Mouse (Mus musculus): Measurements from ENCODE around the gene Hist1h4j.

The Hist1h4j gene

GRCm38 (mm10) chr13:21727948-21728572 is 6.8 kb upstream of the Hist1h4j start:
- DNase-seq (ENCODE audit: low read depth), result no peak

GRCm38 (mm10) chr13:21729544-21729943 is 5.3 kb upstream of the Hist1h4j start:
- DNase-seq (ENCODE audit: low read depth), result no peak

GRCm38 (mm10) chr13:21733466-21733865 is 1.4 kb upstream of the Hist1h4j start:
- DNase-seq (ENCODE audit: low read depth), result peak; percentile 17

GRCm38 (mm10) chr13:21734010-21734905 is 606 bp upstream of the Hist1h4j start:
- peak; percentile 91 for DNase-seq (ENCODE audit: low read depth)

- DNase-seq (ENCODE audit: low read depth), result no peak
Observed at GRCm38 (mm10) chr13:21745006-21745405, 10.1 kb downstream of the Hist1h4j start.

- DNase-seq (ENCODE audit: low read depth), result peak; percentile 26
Observed at GRCm38 (mm10) chr13:21749387-21750158, 14.7 kb downstream of the Hist1h4j start.

GRCm38 (mm10) chr13:21750159-21751017 is 15.5 kb downstream of the Hist1h4j start, which contains the start of gene Hist1h4k:
TSS of gene Hist1h4k (minus strand) at chr13:21750505.
- peak; percentile 91 for DNase-seq (ENCODE audit: low read depth)

GRCm38 (mm10) chr13:21751417-21751816 is 16.6 kb downstream of the Hist1h4j start:
- DNase-seq (ENCODE audit: low read depth), result no peak

- DNase-seq (ENCODE audit: low read depth), result no peak
Observed at GRCm38 (mm10) chr13:21751827-21752226, 17.0 kb downstream of the Hist1h4j start.

- no peak for DNase-seq (ENCODE audit: low read depth)
Observed at GRCm38 (mm10) chr13:21752356-21752755, 17.5 kb downstream of the Hist1h4j start.

- peak; percentile 13 for DNase-seq (ENCODE audit: low read depth)
Observed at GRCm38 (mm10) chr13:21753051-21753523, 18.2 kb downstream of the Hist1h4j start.

GRCm38 (mm10) chr13:21753524-21754285 is 18.8 kb downstream of the Hist1h4j start, which contains the start of the genes Hist1h2ak and Hist1h2bn:
TSS of gene Hist1h2ak (minus strand) at chr13:21753827.
TSS of gene Hist1h2bn (plus strand) at chr13:21754123.
- DNase-seq (ENCODE audit: low read depth), result peak; percentile 83

- DNase-seq (ENCODE audit: low read depth), result peak; percentile 44
Observed at GRCm38 (mm10) chr13:21754294-21755001, 19.6 kb downstream of the Hist1h4j start.

- no peak for DNase-seq (ENCODE audit: low read depth)
Observed at GRCm38 (mm10) chr13:21755707-21756106, 20.8 kb downstream of the Hist1h4j start.

- peak; percentile 89 for DNase-seq (ENCODE audit: low read depth)
Observed at GRCm38 (mm10) chr13:21778814-21779766, 44.2 kb downstream of the Hist1h4j start.

- DNase-seq (ENCODE audit: low read depth), result peak; percentile 80
Observed at GRCm38 (mm10) chr13:21779767-21780731, 45.2 kb downstream of the Hist1h4j start, which contains the start of gene Hist1h1b. TSS of gene Hist1h1b (minus strand) at chr13:21780625.

- DNase-seq (ENCODE audit: low read depth), result no peak
Observed at GRCm38 (mm10) chr13:21781021-21781555, 46.2 kb downstream of the Hist1h4j start.

Data from NIH3T3 (cell line).